Mouse (Mus musculus) thymus, postnatal 25 days (tissue): ENCODE data around the gene Ptprcap.

Experiments
- DNase-seq: peaks from one replicate; pipeline ENCODE4 v3.0.0; 2022

Ptprcap gene

DNA sequence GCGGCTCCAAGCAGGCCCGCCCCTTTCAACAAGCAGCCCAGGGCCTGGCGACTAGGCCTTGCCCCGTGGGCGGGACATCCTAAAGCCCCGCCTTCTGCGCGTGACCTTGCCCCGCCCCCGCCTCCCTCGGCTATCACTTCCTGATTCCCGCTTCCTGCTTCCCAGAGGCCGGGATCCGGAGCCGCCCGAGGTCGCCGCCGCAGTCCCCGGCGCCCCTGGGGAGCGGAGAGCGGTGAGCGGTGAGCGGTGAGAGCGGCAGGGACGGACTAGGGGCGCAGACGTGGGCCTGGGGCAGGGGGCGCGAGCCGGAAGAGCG is 5.0 kb upstream of the Ptprcap start, which contains the start of gene Coro1b:
TSS of gene Coro1b (plus strand) at position 129 of the 316 bp plus-strand sequence.
- peak; percentile 97 for DNase-seq

DNA sequence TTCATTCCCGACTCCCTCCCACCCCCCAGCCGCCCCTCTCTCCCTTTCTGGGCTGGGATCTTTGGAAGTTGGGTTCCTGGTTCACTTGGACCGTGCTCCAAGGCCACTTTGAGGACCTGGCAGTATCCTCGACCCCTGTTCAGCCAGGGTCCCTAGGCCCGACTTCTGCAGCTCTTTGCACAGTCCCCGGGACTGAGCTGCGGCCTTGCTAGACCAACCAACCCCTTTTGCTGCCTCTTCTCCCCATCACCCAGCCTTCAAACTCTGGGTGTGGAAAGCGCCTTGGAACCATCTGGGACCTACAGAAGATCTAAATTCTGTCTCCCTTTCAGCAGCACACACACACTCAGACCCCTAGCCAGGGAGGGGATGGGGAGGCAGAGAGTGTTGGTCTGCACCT is 4.6 kb upstream of the Ptprcap start:
- DNase-seq: peak; percentile 43

DNA sequence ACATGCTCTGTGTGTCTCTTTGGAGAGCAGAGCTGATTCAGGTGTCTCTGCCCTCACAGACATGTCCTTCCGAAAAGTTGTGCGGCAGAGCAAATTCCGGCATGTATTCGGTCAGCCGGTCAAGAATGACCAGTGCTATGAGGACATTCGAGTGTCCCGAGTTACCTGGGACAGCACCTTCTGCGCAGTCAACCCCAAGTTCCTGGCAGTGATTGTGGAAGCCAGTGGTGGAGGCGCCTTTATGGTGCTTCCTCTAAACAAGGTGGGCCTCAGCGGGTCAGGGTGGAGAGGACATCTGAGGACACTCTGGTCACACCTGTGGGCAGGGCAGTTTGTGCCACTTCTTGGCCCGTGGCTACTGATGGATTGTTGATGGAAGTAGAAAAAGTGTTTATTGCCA is 4.1 kb upstream of the Ptprcap start:
- DNase-seq: no peak

GRCm38 (mm10) chr19:4149764-4150461 is 3.5 kb upstream of the Ptprcap start:
- no peak for DNase-seq

- DNase-seq: no peak
Measured at GRCm38 (mm10) chr19:4150567-4151487, 2.6 kb upstream of the Ptprcap start.

- DNase-seq: no peak
Measured at GRCm38 (mm10) chr19:4151488-4151860, 1.9 kb upstream of the Ptprcap start.

- no peak for DNase-seq
Measured at GRCm38 (mm10) chr19:4151898-4152297, 1.5 kb upstream of the Ptprcap start.

DNA sequence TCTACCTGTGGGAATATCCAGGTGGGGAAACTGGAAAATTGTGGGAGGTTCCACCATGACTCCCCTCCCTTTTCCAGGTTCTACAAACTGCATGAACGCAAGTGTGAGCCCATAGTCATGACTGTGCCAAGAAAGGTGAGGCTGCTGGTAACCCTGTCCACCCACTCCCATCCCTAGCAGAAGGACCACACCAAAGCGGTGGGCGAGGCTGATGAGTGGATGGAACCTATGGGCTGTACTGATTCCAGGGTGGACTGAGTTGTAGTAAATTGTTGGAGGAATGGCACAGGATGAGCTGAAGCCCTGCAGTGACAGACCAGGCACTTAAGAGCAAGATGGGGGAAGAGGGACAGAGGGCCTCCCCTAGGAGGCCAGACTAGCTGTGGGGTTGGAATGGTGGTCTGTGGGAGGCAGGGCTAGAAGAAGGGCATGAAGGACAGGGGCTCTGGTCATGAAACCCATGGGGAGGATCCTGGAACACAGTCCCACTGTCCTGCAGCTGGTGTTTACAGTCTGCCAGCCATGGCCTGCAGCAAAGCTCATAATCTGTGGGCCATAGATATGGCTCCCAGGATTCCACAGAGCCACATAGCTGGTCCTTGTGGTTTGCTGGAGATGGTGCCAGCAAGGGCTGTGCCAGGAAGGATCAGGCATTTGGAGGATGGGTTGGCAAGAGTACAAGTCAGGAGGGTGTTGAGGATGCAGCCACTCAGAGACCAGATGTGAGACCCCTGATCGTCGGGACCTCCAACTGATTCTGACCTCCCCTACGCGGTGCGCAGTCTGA is 766 bp upstream of the Ptprcap start:
- DNase-seq: no peak

DNA sequence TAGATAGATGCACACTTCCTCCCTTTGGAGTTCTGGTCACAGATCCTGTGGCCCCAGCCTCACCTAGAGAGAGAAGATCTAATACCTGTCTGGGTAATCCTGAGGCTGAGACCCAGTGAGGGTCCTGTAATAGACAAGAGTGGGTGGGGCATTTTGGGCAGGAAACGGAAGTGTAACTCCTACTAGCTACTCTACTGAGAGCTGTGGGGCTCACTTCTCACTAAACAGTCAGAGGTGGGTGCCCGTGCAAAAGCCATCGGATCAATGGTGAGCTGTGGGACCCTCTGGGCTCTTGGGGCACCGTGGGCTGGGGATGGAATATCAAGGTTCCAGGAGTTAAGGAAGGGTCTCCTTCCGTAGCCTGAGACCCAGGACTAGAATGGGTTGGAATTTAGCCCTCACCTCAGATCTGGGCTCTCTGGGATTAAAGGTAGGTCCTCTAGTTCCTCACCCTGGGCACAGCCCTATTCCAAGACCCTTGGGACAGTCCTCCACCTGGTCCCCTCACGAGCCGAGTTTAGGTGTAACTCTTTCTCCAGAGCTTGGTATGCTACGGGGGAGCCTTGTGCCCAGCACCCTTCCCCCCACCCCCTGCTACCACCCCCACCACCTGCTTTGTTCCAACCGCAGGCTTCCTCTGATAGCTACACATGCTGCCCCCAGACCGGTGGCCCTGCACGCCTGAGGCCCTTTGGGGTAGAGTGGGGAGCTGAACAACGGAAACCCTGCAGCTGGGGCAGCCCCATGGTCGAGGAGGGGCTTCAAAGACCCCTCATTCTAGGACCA is 1.2 kb downstream of the Ptprcap start:
- peak; percentile 85 for DNase-seq

DNA sequence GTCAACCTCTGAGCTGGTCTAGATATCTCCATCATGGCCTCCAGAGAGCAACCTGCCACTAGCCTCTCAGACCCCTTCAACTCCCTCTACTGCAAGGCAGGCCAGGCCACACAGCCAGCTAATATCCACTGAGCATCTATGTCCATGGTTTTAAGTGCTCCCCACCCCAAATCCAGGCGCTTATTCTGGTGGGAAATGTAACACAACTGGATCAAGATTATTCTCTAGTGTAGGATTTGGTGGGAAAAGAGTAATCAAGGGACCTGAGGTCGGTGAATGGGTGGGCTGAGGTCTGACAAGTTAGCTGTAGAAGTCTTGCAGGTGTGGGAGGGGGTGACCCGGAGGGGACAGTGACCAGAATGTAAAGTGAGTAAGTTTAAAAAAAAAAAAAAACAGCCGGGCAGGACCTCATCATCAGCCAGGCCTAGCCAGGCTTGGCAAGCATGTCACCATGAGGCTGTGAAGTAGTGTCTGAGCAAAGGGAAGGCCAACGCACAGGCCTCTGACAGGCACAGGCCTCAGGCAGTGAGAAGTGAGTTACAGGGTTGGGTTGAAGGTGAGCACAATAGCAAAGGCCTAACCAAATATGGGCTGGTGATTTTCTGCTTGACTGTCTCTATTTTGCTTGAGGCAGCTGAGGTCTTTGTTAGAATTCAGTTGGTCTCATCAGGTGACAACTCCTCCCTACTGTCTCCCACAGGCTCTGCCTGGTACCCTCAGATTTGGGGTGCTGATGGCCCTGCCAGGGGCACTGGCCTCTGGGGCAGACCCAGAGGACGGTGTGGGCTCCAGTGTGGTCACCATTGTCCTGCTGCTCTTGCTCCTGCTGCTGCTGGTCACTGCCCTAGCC is 2.0 kb downstream of the Ptprcap start:
- peak; percentile 57 for DNase-seq

DNA sequence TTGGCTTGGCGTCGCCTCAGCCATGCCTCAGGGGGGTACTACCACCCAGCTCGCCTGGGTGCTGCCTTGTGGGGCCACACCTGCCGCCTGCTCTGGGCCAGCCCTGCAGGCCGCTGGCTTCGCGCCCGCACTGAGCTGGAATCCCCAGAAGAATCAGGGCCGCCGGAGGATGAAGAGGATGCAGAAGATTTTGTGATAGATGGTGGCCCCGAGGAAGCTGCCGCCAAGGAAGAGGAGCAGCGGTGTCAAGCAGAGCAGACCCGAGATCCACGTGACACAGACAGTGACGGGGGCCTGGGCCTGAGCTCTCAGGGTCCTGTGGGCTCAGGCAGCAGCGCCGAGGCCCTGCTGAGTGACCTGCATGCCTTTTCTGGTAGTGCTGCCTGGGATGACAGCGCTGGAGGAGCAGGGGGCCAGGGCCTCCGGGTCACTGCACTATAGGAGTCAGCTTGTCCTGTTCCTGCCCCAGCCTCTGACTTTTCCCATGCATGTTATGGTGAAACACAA is 2.7 kb downstream of the Ptprcap start:
- peak; percentile 52 for DNase-seq

GRCm38 (mm10) chr19:4156771-4157170 is 3.4 kb downstream of the Ptprcap start:
- no peak for DNase-seq

DNA sequence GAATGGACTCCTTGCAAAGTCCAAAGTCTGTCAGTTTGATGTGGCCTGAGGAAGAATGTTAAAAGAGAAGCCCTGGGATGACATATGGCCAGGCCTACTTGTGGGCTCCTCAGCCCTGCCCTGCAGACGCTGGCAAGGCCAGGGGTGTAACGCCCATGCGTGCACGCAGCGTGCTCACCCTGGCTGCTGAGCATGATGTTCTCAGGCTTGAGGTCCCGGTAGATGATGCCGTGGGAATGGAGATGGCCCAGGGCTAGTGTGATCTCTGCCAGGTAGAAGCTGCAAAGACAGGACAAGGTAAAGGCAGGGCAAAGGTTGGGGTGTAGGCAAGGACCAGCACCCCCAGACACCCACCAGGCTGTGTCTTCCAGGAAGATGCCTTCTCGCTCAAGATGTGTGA is 5.6 kb downstream of the Ptprcap start:
- DNase-seq: no peak

DNA sequence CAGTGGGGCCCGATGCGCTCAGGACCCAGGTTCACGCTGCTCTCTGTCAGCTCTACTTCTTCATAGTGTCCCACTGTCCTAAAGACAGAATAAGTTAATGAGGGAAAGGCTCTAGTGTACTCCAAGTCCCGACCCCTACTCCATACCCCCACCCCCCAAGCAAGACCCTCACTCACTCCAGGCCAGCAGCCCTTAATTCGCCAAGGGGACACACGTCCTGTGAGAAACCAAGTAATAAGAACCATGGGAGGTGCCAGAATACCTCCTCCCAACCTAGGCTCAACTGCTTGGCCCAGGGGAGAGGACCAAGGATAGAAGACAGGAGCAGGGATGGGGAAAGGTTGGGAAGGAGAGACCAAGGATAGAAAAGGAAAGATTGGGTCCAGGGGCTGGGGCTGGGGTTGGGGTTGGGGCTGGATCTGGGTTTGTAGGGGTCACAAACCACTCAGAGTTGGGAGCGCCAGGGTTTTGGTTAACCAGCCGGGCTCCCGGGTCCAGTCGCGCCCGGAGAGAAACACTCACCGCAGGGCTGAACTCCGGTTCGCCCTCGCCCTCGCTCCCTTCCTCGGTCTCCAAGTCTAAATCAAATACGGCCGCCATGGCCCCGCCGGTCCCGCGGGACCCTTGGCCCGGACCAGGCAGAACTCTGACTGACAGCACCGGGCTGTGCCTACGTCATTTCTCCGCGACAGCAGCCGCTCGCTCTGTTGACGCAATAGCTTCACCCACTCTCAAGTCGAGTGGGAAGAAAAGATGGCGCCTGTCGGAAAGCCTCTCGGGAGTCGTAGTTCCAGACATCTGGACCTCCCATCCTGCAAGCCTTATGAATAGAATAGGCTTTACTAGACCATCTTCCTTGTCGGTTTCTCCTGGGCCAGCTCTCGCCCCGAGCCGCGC is 9.5 kb downstream of the Ptprcap start, which contains the start of gene Rps6kb2:
TSS of gene Rps6kb2 (minus strand) at position 709 of the 897 bp plus-strand sequence.
- DNase-seq: peak; percentile 92

- DNase-seq: no peak
Measured at GRCm38 (mm10) chr19:4163543-4163887, 10.1 kb downstream of the Ptprcap start.

GRCm38 (mm10) chr19:4164100-4164499 is 10.7 kb downstream of the Ptprcap start:
- no peak for DNase-seq

DNA sequence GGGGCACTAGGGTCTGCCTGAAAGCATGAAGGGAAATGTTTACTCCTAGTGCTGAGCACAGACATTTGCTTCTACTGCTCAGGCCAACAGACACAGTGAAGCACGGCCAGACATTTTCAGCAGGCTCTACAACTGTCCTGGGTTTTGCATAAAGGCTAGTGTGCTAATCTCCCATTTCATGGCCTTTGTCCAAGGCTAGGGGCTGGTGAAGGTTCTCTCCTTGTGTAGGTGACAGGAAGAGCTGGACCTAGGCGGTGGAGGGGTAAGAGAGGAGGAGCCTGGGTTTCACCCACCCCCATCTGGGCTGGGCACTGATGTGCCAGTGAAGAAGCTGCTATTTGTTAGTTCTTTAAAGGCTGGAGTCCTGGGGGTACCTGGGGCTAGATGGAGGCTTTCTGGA is 11.3 kb downstream of the Ptprcap start:
- DNase-seq: no peak

DNA sequence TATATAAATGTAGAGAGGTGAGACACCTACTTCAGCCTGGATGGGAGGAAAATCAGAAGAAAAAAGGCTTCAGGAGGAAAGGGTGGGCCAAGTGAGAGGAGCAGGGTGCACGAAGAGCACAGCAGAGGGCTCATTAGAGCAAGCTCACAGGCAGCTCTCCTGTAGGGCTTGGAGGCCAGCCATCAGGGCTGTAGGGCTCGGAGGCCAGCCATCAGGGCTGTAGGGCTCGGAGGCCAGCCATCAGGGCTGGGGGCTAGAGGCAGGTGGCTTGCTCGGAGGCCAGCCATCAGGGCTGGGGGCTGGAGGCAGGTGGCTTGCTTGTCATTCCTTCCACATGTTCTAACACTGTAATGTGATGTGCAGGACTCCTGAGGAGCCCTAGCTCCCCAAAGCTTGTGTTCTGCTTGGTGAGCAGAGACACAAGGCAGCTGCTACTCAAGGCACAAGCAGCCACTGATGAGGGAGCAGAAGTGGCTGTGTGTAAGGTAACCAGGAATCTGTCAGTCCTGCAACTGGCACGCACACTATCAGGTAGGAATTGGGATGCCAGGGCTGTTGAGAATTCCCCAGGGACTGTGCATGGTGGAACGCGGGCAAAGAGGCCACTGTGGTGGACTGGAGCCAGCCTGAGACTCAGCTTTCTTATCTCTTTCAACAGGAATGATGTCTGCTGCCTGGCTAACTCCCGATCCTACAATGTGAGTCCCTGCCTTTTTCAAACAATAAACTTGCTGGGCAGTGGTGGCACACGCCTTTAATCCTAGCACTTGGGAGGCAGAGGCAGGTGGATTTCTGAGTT is 13.5 kb downstream of the Ptprcap start:
- DNase-seq: no peak

- DNase-seq: peak; percentile 100
Measured at GRCm38 (mm10) chr19:4169378-4169784, 16.0 kb downstream of the Ptprcap start.
